In the genomic region with DNA sequence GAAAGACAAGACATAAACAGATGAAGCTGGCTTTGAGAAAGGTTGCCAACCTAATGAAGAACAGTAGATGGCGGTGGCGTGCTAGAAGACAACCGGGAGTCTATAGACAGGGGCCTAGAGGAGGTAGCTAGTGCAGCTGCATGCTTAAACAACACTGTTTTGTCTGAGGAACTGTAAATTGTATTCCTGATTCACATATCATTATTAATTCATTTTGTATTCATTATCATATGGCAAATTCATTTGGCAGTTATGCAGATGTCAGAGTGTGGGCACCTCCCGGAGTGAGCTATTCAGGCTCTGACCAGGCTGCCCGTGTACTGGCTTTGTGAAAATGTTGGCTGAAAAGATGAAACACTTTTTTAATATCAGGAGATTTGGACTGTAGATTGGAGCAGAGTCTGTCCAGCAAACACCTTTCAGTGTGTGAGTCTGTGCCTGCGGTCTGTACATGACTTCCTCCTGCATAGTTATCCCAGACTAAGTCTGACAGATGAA, we compare ENCODE assay signal across 9 mouse cellular contexts.
DNase-seq lines count a peak whose midpoint lies in the region; ATAC-seq lines count a peak whose summit lies in the region.
"Had no signal": no experiment of that assay in that cellular context is flagged by ENCODE, and none has a peak within 500 bp of the region (broad histone marks: within the 10 kb centered on the region; RNA-seq: fewer than 3 reads in every experiment).

No protein-coding gene starts in this region.

- DNase-seq in gastrocnemius, adult 18-20 months (ENCODE audit: low spot score): peak; percentile 22
- no peak for DNase-seq in gastrocnemius, postnatal 25 days
- DNase-seq in cerebellum, adult 18-20 months: peak; percentile 14 to 19
- peak; percentile 43 for DNase-seq in forelimb bud, embryonic 11.5 days (ENCODE audit: low read depth, low spot score)
- peak; percentile 82 for DNase-seq in retina, embryonic 14.5 days (ENCODE audit: low spot score)
- DNase-seq in thymus, postnatal 0 days (ENCODE audit: low spot score): no peak

- H3K36me3 ChIP-seq in kidney, embryonic 16.5 days (ENCODE audit: insufficient read depth, low read length): no peaks in the 10 kb centered on the region
- H3K36me3 ChIP-seq in limb, embryonic 13.5 days: no peaks in the 10 kb centered on the region
- H3K36me3 ChIP-seq: heart, embryonic 13.5 days had no signal

- H3K4me1 ChIP-seq in kidney, embryonic 16.5 days (ENCODE audit: insufficient read depth, low read length): no peaks in the 10 kb centered on the region
- H3K4me1 ChIP-seq in limb, embryonic 13.5 days: no peaks in the 10 kb centered on the region

- H3K27me3 ChIP-seq in kidney, embryonic 16.5 days (ENCODE audit: insufficient read depth, low read length): no peaks in the 10 kb centered on the region
- 0 out of 2 replicates have a peak, but pooled peaks cover 3% of the 10 kb centered on the region for H3K27me3 ChIP-seq in limb, embryonic 13.5 days
- H3K27me3 ChIP-seq: heart, embryonic 13.5 days had no signal

- no peak overlapping the region for H3K27ac ChIP-seq in kidney, embryonic 16.5 days (ENCODE audit: low read length)
- no peak overlapping the region for H3K27ac ChIP-seq in limb, embryonic 13.5 days
- H3K27ac ChIP-seq: heart, embryonic 13.5 days had no signal

- 46% methylated on average over 6 of the region's 6 CpGs for WGBS in kidney, embryonic 16.5 days
- WGBS in limb, embryonic 13.5 days: 42% methylated on average over 6 of the region's 6 CpGs

- H3K4me2 ChIP-seq in kidney, embryonic 16.5 days (replicated peaks; ENCODE audit: low read depth, low read length): no peak overlapping the region
- H3K4me2 ChIP-seq in limb, embryonic 13.5 days (replicated peaks): no peak overlapping the region
- H3K4me2 ChIP-seq: heart, embryonic 13.5 days had no signal

- H3K9ac ChIP-seq in kidney, embryonic 16.5 days (replicated peaks; ENCODE audit: low read length): no peak overlapping the region
- H3K9ac ChIP-seq in limb, embryonic 13.5 days: no peak overlapping the region
- H3K9ac ChIP-seq: heart, embryonic 13.5 days had no signal

- H3K4me3 ChIP-seq in kidney, embryonic 16.5 days (ENCODE audit: low read length): no peak overlapping the region
- no peak overlapping the region for H3K4me3 ChIP-seq in limb, embryonic 13.5 days
- H3K4me3 ChIP-seq: heart, embryonic 13.5 days had no signal

- peak; percentile 81; the same call in 1 of the 2 replicates for ATAC-seq in kidney, embryonic 16.5 days (ENCODE audit: low FRiP score, low TSS enrichment)
- ATAC-seq in limb, embryonic 13.5 days (ENCODE audit: low FRiP score, low read depth): peak; percentile 85

- no peaks in the 10 kb centered on the region for H3K9me3 ChIP-seq in kidney, embryonic 16.5 days (ENCODE audit: low read length)
- H3K9me3 ChIP-seq in limb, embryonic 13.5 days: no peaks in the 10 kb centered on the region
- H3K9me3 ChIP-seq: heart, embryonic 13.5 days had no signal

Comparison
In these comparisons a context has a peak if more than half of its experiments do, and no peak if none do; other contexts are left out.
1. DNase-seq: peak in gastrocnemius, adult 18-20 months (single experiment), cerebellum, adult 18-20 months (2 of 2), forelimb bud, embryonic 11.5 days (single experiment) and retina, embryonic 14.5 days (single experiment); none in gastrocnemius, postnatal 25 days (single experiment) and thymus, postnatal 0 days (single experiment).